10 mouse cellular contexts compared by ENCODE assay signal in the genomic region with DNA sequence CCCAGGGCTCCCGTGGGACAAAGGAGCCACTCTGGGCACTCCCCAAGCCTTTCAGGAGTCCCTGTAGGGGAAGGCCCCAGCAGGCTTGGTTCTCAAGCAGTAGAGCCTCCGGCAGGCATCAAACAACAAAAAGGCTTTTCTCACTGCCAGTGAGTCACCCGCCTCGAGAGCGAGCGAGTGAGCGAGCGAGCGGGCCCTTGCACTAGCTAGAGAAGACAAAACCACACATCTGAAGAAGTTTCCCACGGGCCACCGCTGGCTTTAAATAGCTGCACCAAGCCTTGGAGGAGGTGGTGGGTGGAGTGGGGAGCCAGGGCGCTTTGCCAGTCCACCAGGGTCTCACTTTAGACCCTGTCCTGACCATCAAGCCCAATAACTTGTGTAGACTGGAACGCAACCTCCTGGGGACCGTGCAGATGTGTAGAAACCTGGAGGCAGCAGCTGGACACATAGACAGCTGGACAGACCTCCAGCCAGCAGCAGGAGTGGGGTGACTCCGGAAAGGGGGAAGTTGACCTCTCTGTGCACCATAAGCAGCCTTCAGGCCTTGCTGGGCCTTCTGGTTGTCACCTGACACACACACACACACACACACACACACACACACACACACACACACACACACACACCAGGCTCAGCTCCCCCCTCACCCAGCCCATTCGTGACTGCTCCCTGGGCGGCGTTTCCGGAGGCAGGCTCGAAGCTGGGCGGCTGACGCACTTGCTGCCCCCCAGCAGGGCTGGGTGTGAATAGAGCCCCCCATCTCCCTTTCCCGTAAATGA. TPM values are rescaled to one million over a fixed set of nuclear protein-coding genes. Genes with fewer than 3 reads are reported as not detected.
DNase-seq lines count a peak whose midpoint lies in the region; ATAC-seq and TF ChIP-seq lines count a peak whose summit lies in the region.
"Had no signal": no experiment of that assay in that cellular context is flagged by ENCODE, and none has a peak within 500 bp of the region (broad histone marks: within the 10 kb centered on the region; RNA-seq: fewer than 3 reads in every experiment).

No protein-coding gene starts in this region.

- 50% methylated on average over 23 of the region's 23 CpGs for WGBS in hindbrain, postnatal 0 days
- WGBS in hindbrain, embryonic 16.5 days = 44% methylated on average over 23 of the region's 23 CpGs
- WGBS in forebrain, embryonic 14.5 days = 38% methylated on average over 20 of the region's 23 CpGs
- 64% methylated on average over 23 of the region's 23 CpGs for WGBS in kidney, adult 2 months

- H3K4me3 ChIP-seq in hindbrain, postnatal 0 days (ENCODE audit: low read length) = no peak overlapping the region
- no peak overlapping the region for H3K4me3 ChIP-seq in hindbrain, embryonic 16.5 days (ENCODE audit: low read length)
- peak overlapping the region; percentile 10; the same call in 1 of the 2 replicates for H3K4me3 ChIP-seq in E14TG2a.4 (replicated peaks; ENCODE audit: low read length)
- H3K4me3 ChIP-seq in forebrain, embryonic 14.5 days (ENCODE audit: low read depth, low read length) = no peak overlapping the region
- no peak overlapping the region for H3K4me3 ChIP-seq in kidney, adult 2 months (ENCODE audit: insufficient read depth, low read depth, low read length)
- H3K4me3 ChIP-seq: erythroblast, embryonic 14.5 days had no signal

- H3K36me3 ChIP-seq in hindbrain, postnatal 0 days (ENCODE audit: insufficient read depth, low read length) = no peaks in the 10 kb centered on the region
- H3K36me3 ChIP-seq in hindbrain, embryonic 16.5 days (ENCODE audit: control insufficient read depth, insufficient read depth, low read length) = no peaks in the 10 kb centered on the region
- H3K36me3 ChIP-seq in E14TG2a.4 (ENCODE audit: insufficient read depth, low read length) = no peaks in the 10 kb centered on the region
- H3K36me3 ChIP-seq in forebrain, embryonic 14.5 days (ENCODE audit: control insufficient read depth, insufficient read depth, low read length) = no peaks in the 10 kb centered on the region
- no peaks in the 10 kb centered on the region for H3K36me3 ChIP-seq in kidney, adult 2 months (ENCODE audit: control insufficient read depth, insufficient read depth, low read length)

- TF ChIP-seq POLR2A in kidney, adult 2 months (IDR thresholded peaks at IDR 0.05; ENCODE audit: low read depth, low read length) = no peak

- H3K4me1 ChIP-seq in hindbrain, postnatal 0 days (ENCODE audit: insufficient read depth, low read length) = no peaks in the 10 kb centered on the region
- peaks cover 2% of the 10 kb centered on the region; the same call in 1 of the 2 replicates for H3K4me1 ChIP-seq in hindbrain, embryonic 16.5 days (ENCODE audit: control insufficient read depth, insufficient read depth, low read depth, low read length)
- peaks cover 14% of the 10 kb centered on the region for H3K4me1 ChIP-seq in E14TG2a.4 (replicated peaks; ENCODE audit: low read depth, low read length)
- no peaks in the 10 kb centered on the region for H3K4me1 ChIP-seq in forebrain, embryonic 14.5 days (ENCODE audit: control insufficient read depth, insufficient read depth, low read length)
- H3K4me1 ChIP-seq in kidney, adult 2 months (ENCODE audit: control insufficient read depth, insufficient read depth, low read length) = no peaks in the 10 kb centered on the region

- H3K27ac ChIP-seq in hindbrain, postnatal 0 days = no peak overlapping the region
- no peak overlapping the region for H3K27ac ChIP-seq in hindbrain, embryonic 16.5 days (ENCODE audit: low read depth, low read length)
- H3K27ac ChIP-seq in forebrain, embryonic 14.5 days (ENCODE audit: low read depth, low read length) = no peak overlapping the region
- H3K27ac ChIP-seq in kidney, adult 2 months (ENCODE audit: insufficient read depth, low read depth, low read length) = no peak overlapping the region
- H3K27ac ChIP-seq: kidney, postnatal 0 days had no signal

- H3K9ac ChIP-seq in hindbrain, postnatal 0 days (replicated peaks; ENCODE audit: low read length) = no peak overlapping the region
- no peak overlapping the region for H3K9ac ChIP-seq in hindbrain, embryonic 16.5 days (ENCODE audit: low read depth, low read length)
- no peak overlapping the region for H3K9ac ChIP-seq in forebrain, embryonic 14.5 days (ENCODE audit: low read length)

- no peak for TF ChIP-seq CTCF in hindbrain, postnatal 0 days (IDR thresholded peaks at IDR 0.05; ENCODE audit: low read depth)
- no peak for TF ChIP-seq CTCF in E14TG2a.4 (conservative IDR thresholded peaks at IDR 0.05; ENCODE audit: low read length)
- TF ChIP-seq CTCF in kidney, adult 2 months (conservative IDR thresholded peaks at IDR 0.05; ENCODE audit: insufficient read depth, insufficient read length, low read depth, low read length) = no peak

- ATAC-seq in hindbrain, postnatal 0 days = no peak
- no peak for ATAC-seq in hindbrain, embryonic 16.5 days
- ATAC-seq in forebrain, embryonic 14.5 days = no peak

- no peak overlapping the region for H3K4me2 ChIP-seq in hindbrain, postnatal 0 days (ENCODE audit: low read depth, low read length)
- no peak overlapping the region; the same call in 1 of the 2 replicates for H3K4me2 ChIP-seq in hindbrain, embryonic 16.5 days (ENCODE audit: low read length)
- no peak overlapping the region for H3K4me2 ChIP-seq in forebrain, embryonic 14.5 days (ENCODE audit: low read length)

- H3K27me3 ChIP-seq in hindbrain, postnatal 0 days (ENCODE audit: insufficient read depth, low read length) = no peaks in the 10 kb centered on the region
- H3K27me3 ChIP-seq in hindbrain, embryonic 16.5 days (replicated peaks; ENCODE audit: control insufficient read depth, insufficient read depth, low read length) = no peaks in the 10 kb centered on the region
- peaks cover 5% of the 10 kb centered on the region for H3K27me3 ChIP-seq in E14TG2a.4 (ENCODE audit: insufficient read depth, low read length)
- H3K27me3 ChIP-seq in forebrain, embryonic 14.5 days (replicated peaks; ENCODE audit: control insufficient read depth, insufficient read depth, low read length) = no peaks in the 10 kb centered on the region
- no peaks in the 10 kb centered on the region for H3K27me3 ChIP-seq in kidney, adult 2 months (replicated peaks; ENCODE audit: control insufficient read depth, insufficient read depth, low read length)

- DNase-seq in hindbrain, postnatal 0 days (ENCODE audit: low spot score) = peak; percentile 32
- peak; percentile 41 for DNase-seq in forebrain, embryonic 14.5 days (ENCODE audit: low spot score)
- DNase-seq in spleen, postnatal 36 days (ENCODE audit: low spot score in 2 of 2) = peak; percentile 45 to 50
- no peak for DNase-seq in frontal cortex, postnatal 14 days (ENCODE audit: low spot score in 2 of 2)
- DNase-seq in cerebellum, adult 8-10 months = no peak
- DNase-seq in kidney, adult 2 months = no peak

- H3K9me3 ChIP-seq in hindbrain, postnatal 0 days (ENCODE audit: low read length) = no peaks in the 10 kb centered on the region
- H3K9me3 ChIP-seq in hindbrain, embryonic 16.5 days (ENCODE audit: control insufficient read depth, low read length) = no peaks in the 10 kb centered on the region
- no peaks in the 10 kb centered on the region for H3K9me3 ChIP-seq in E14TG2a.4 (ENCODE audit: low read length)
- H3K9me3 ChIP-seq in forebrain, embryonic 14.5 days (replicated peaks; ENCODE audit: control insufficient read depth, low read length) = no peaks in the 10 kb centered on the region

RNA-seq across cellular contexts. Expression of a gene that starts 40.4 kb away (rescaled TPM):
- total RNA-seq in hindbrain, postnatal 0 days (2014; rRNA removed) = not detected in 2 replicates
- not detected in 2 replicates for polyA plus RNA-seq in hindbrain, postnatal 0 days (2015; fragmentation: Nextera tagmentation; extraction: Ambion mirVana)
- 0.11 TPM in 1 of 2 replicates, not detected in the other for polyA plus RNA-seq in hindbrain, embryonic 16.5 days (2015; fragmentation: Nextera tagmentation; extraction: Ambion mirVana)
- not detected in 2 replicates for polyA plus RNA-seq in forebrain, embryonic 14.5 days (2014; fragmentation: Nextera tagmentation; extraction: Ambion mirVana)
- 0.65 and 1.4 TPM in 2 replicates for polyA plus RNA-seq in kidney, adult 2 months (2012; rRNA removed)

Comparison
In these comparisons a context has a peak if more than half of its experiments do, and no peak if none do; other contexts are left out.
1. DNase-seq: peak in hindbrain, postnatal 0 days (single experiment), forebrain, embryonic 14.5 days (single experiment) and spleen, postnatal 36 days (2 of 2); none in frontal cortex, postnatal 14 days (0 of 2), cerebellum, adult 8-10 months (single experiment) and kidney, adult 2 months (single experiment).